Mouse (Mus musculus) layer of hippocampus, adult 11-12 months (tissue): ENCODE measurements around the gene Fam107b.
A peak's percentile ranks its signal among the peaks of the same experiment; 100 is the strongest.

Experiments used
- DNase-seq: peaks from one replicate; pipeline ENCODE4 v3.0.0; 2022; ENCODE audit warnings: low spot score

Gene Fam107b

GRCm38 (mm10) chr2:3739351-3739961 lies 169.2 kb downstream of the Fam107b start:
- DNase-seq: peak; percentile 74

- no peak for DNase-seq
These were observed 170.0 kb downstream of the Fam107b start for GRCm38 (mm10) chr2:3740256-3740655.

GRCm38 (mm10) chr2:3740670-3741069 lies 170.4 kb downstream of the Fam107b start:
- DNase-seq: no peak

DNA sequence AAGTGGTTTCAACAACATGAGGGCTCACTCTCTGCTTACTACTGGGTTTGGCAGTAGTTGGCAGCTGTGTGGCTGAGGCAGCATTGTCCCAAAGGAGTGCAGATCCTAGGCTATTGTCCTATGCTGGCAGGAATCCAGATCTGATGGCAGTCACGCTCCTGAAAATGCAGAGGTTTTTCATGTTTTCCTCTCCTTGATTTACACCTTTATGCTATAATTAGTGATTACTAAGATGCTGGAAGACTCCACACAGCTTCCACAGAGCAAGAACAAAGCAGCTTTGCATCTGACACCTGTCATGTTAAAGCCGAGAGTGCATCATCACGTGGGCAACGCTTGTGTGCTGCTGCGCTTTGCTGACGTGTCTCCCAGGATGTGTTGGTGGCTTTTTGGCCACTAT lies 172.2 kb downstream of the Fam107b start:
- DNase-seq: no peak

DNA sequence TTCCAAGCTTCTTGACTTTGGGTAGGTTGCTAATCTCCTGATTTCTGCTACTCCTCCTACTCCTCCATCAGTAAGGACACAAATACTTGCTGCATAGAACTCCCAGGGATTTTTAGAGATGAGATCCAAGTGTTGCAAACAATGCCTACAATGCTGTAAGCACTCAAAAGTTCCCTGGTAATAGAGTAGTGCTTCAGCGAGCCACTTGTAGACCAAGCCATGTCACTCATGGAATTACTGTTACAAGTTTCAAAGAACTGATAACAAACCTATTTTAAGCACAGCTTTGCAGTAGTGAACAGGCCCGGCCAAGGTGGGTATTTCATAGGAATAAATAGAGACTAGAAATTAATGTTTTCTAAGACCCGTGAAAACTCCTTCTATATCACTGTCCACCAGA lies 174.8 kb downstream of the Fam107b start:
- DNase-seq: no peak

- DNase-seq: no peak
These were observed 175.8 kb downstream of the Fam107b start for GRCm38 (mm10) chr2:3745910-3746606.

DNA sequence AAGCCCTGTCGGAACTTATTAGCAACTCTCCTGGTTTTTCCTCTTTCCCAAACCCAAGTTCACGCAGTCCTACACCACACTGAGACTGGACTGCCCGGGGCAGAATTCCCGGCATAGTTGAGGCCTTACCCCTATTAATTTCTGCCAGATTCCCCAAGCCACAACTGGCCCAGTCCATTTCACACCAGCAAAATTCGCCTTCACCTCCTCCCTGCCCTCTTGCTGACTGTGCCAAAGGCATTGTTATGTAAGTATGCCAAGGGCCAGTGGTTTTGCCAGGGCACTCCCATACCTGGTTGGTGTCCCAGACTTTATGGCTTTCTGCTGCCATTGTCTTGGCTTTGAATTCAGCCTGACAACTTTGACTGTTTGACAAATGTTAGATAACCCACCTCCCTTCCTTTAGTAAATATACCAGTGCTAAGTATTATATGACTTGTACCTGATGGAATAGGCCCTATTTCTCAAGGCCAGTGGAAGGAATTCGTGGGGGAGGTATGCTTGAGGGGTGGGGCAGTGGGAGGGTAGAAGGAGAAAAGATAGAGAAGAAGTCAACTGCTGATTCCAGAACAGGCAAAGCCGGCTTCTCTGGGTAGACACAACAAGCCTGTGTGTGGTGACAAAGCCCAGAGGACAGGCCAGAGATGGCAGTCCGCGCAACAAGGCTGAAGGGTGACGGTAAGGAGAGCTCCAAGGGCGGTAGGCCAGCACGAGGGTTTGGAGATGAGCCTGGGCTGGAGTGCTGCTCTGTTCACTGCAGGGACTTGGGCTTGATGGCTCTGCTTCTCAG lies 178.6 kb downstream of the Fam107b start:
- DNase-seq: no peak

- no peak for DNase-seq
These were observed 179.3 kb downstream of the Fam107b start for GRCm38 (mm10) chr2:3749504-3750024.

DNA sequence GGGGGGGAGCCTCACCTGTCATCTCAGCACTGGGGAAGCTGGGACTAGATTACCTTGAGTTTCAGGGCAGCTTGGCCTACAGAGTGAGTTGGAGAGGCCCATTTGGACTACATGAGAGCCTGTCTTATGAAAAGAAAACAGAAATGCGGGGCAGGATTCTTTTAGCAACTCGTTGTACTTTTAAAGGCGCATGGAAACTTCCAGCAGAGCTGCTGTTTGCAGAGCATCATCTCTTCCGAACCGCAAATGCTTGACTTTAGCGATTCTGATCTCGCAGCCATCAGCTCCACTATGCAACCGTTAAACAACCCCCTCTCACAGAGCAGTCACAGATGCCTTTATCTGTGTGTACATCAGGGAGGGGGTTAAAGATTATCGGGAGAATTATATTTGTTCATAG lies 179.8 kb downstream of the Fam107b start:
- no peak for DNase-seq

- no peak for DNase-seq
These were observed 182.1 kb downstream of the Fam107b start for GRCm38 (mm10) chr2:3752365-3752764.

- DNase-seq: no peak
These were observed 182.6 kb downstream of the Fam107b start for GRCm38 (mm10) chr2:3752893-3753292.

DNA sequence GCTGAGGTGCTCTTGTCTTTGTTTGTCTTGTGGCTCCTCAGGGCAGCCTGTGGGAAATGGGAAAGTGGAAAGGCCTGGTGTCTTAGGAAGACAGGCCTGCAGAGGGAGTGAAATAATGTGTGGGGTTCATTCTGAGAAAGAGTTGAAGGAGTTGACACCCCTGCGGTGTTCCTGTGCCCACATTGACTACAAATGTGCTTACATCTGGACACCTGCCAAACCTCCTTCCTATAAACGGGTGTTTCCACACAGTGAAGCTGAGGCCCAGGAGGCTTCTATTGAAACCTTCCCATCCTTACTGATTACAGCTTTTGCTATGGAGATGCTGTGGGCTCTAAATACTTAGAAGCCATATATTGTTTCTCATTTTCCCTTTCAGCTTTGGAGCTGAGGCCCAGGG lies 183.5 kb downstream of the Fam107b start:
- DNase-seq: no peak

DNA sequence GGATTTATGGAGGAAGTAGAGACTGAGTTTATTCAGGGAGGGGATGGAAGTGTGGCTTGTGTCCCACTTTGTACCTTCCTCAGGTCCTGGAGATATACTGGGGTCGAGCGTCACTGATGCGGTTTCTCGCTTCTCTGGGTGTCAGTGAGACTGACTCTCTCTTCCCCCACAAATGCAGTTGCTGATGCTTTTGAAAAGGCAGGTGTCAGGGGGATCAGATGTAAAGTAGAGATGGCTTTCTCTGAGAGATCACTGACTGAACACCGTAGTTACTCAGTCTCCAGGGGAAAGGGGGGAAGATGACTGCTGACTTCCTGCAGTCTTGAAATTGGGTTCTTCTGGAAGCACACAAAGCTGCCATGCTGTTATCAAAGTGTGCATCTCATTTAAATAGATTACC lies 185.6 kb downstream of the Fam107b start:
- DNase-seq: no peak

DNA sequence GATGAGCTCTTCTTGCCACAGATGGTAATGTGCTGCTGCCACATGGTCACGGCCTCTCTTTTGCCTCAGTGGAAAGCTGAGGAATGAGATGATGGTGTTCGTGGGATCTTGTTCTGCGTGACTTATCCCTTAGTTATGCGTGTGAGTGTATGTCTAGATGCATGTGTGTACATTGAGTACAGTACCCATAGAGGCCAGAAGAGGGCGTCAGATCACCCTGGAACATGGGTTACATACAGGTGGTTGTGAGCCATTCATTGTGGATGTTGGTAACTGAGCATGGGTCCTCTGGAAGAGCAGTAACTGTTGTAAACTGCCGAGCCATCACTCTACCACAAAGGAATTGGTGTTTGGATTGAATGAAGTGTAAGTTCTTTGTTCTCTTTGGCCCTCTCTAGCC lies 188.1 kb downstream of the Fam107b start:
- no peak for DNase-seq

GRCm38 (mm10) chr2:3760234-3760836 lies 190.0 kb downstream of the Fam107b start:
- no peak for DNase-seq

DNA sequence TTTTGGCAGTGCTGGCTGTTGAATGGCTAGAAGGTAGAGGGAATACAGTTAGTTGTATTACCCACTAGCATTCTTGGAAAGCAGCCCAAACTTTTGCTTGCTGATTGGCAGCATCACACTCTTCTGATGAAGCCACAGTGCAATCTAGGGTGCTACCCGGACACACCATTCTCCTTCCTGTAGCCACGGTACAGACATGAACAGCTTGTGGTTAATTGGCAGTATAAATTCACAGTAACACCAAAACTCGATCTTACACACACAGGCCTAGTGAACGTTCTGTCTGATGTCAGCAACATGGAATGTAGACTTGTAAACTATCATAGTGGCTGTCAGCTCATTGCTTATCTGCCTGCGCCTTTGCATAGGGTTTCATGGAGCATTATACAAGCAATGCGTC lies 193.8 kb downstream of the Fam107b start:
- no peak for DNase-seq

GRCm38 (mm10) chr2:3765957-3766783 lies 195.9 kb downstream of the Fam107b start:
- DNase-seq: no peak

GRCm38 (mm10) chr2:3769260-3769659 lies 199.0 kb downstream of the Fam107b start:
- DNase-seq: peak; percentile 70

GRCm38 (mm10) chr2:3769786-3770318 lies 199.6 kb downstream of the Fam107b start:
- DNase-seq: no peak

GRCm38 (mm10) chr2:3770383-3770782 lies 200.1 kb downstream of the Fam107b start:
- DNase-seq: no peak

DNA sequence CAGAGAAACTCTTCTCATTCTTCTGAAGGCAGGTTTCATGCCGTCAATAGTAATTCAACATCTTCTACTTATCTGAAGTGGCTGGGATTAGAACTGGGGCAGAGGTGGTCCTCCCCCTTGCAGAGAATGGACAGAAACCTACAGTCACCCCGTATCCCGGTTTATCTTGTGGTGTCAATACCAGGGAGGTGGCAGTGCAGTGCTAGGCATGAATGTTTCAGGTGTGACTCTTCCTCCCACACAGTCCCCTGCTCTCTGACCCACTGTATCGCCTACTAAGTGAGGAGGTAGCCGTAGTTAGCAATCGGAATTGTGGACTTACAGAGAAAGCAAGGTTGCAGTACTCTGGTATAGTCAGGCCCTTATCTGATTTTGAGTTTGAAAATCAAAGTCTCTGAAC lies 201.2 kb downstream of the Fam107b start:
- DNase-seq: no peak
